Mouse (Mus musculus) intestine, embryonic 14.5 days (tissue): ENCODE measurements around the gene Drc7. TPM values are rescaled to one million over a fixed set of nuclear protein-coding genes. Genes with fewer than 3 reads are reported as not detected.

ENCODE experiments used
- ATAC-seq: fragments of 200-750 bp; cut with Nextera tagmentation; replicated peaks from 2 replicates; pipeline ENCODE4 v1.8.0; 2017; ENCODE audit warnings: low read depth, moderate number of reproducible peaks, moderate TSS enrichment, moderate library complexity; ENCODE audit not compliant: low FRiP score, low TSS enrichment
- DNase-seq: peaks from one replicate; pipeline ENCODE4 v3.0.0-alpha.2; 2018; ENCODE audit warnings: low spot score
- H3K27ac ChIP-seq: fragments of 300-500 bp; sonication (generic); 2 replicates; pipeline ENCODE4 v1.5.1; 2014; ENCODE audit warnings: low read depth, mild to moderate bottlenecking, control low read depth
- H3K27me3 ChIP-seq: fragments of 300-500 bp; sonication (generic); replicated peaks from 2 replicates; pipeline ENCODE4 v1.6.1; 2014; ENCODE audit warnings: low read length, control low read depth; ENCODE audit not compliant: control insufficient read depth, insufficient read depth
- H3K36me3 ChIP-seq: fragments of 300-500 bp; sonication (generic); 2 replicates; pipeline ENCODE4 v1.6.1; 2014; ENCODE audit warnings: low read length, control low read depth; ENCODE audit not compliant: control insufficient read depth, insufficient read depth
- H3K4me1 ChIP-seq: fragments of 300-500 bp; sonication (generic); replicated peaks from 2 replicates; pipeline ENCODE4 v1.6.1; 2014; ENCODE audit warnings: low read length, control low read depth, mixed read lengths; ENCODE audit not compliant: control insufficient read depth, insufficient read depth
- H3K4me2 ChIP-seq: fragments of 300-500 bp; sonication (generic); 2 replicates; pipeline ENCODE4 v1.6.1; 2014; ENCODE audit warnings: low read length
- H3K4me3 ChIP-seq: fragments of 300-500 bp; sonication (generic); 2 replicates; pipeline ENCODE4 v1.5.1; 2014; ENCODE audit warnings: low read depth, low read length, control low read depth, mixed read lengths
- H3K9ac ChIP-seq: fragments of 300-500 bp; sonication (generic); 2 replicates; pipeline ENCODE4 v1.6.1; 2014; ENCODE audit warnings: mild to moderate bottlenecking, low read length
- H3K9me3 ChIP-seq: fragments of 300-500 bp; sonication (generic); 2 replicates; pipeline ENCODE4 v1.6.1; 2016; ENCODE audit warnings: low read length, control low read depth; ENCODE audit not compliant: control insufficient read depth
- WGBS: fragments of 180-500 bp; shearing (Covaris S2); extraction: QIAGEN DNeasy Blood & Tissue Kit; methylation state at CpG from one replicate; pipeline ENCODE4 v1.1.7; 2014; 5-methylcytosine and 5-hydroxymethylcytosine counted together
- polyA plus RNA-seq: library from polyadenylated mRNA; unstranded; fragments of >200 nt; fragmentation: Nextera tagmentation; extraction: Ambion mirVana; gene quantifications from 2 replicates; pipeline ENCODE4 v1.2.1, GENCODE M21; 2014

Drc7 gene
- polyA plus RNA-seq, 1 experiment from 2014 or later: not detected

DNA sequence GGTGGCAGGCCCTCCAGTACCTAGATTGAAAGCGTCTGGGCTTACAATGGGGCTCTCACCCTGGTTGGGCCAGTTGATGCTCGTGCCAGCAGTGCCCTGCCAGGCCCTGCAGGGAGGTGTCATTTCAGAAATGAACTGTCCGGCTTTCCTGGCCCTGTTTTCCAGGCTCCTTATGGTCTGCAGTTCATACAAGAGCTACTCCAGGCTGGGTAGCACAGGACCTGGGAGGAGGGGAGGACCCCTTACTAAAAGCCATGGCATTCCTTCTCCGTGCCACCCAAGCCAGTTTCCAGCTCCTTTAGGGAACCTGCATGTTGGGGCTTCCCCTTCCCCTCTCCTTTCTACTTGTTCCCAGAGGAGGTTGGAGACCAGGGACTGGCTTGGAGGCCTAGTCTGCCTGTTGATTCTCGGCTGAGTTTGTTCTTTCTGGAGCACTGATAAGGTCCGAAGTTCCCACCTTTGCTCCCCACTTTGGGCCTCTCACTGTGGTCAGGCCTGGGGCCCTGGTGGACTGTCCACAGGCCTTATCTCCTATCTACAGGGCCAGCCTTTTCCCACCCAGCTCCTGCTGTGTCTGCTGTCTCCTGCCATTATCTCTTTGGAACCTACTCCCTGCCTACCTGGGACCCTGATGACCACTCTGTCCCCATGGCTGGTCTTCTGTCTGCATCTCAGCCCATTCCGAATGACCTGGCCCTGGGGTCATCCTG is 30.7 kb downstream of the Drc7 start:
- Histone ChIP-seq H3K4me1 (peaks cover 7% of the 10 kb centered on the region), H3K4me2 (no peak overlapping the region), H3K36me3 (peaks cover 61% of the 10 kb centered on the region), H3K4me3 (no peak overlapping the region), H3K27me3 (no peaks in the 10 kb centered on the region), H3K9me3 (no peaks in the 10 kb centered on the region), H3K9ac (no peak overlapping the region), H3K27ac (no peak overlapping the region)
- DNase-seq (no peak), ATAC-seq (no peak)
- WGBS: 92% methylated on average over 7 of the region's 7 CpGs

DNA sequence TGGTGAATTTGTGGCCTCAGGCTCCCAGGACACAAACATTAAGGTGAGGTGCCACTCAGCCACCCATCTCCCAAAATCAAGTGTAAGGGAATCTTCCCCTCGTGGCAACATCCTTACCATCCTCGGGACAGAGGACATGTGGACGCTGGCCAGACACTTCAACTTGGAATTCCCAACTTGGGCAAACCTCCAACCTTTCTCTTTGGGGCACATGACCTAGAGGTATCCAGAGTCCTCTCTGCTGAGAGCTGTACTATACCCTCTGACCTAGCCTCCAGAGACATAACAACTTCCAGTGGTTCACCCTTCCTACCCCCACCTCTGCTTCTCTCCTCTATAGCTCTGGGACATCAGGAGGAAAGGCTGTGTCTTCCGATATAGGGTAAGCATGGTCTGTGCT is 38.7 kb downstream of the Drc7 start:
- DNase-seq: no peak
- H3K27me3 ChIP-seq: no peaks in the 10 kb centered on the region
- no peaks in the 10 kb centered on the region for H3K9me3 ChIP-seq
- no peak for ATAC-seq
- H3K27ac ChIP-seq: no peak overlapping the region
- H3K4me3 ChIP-seq: no peak overlapping the region
- H3K9ac ChIP-seq: no peak overlapping the region
- 81% methylated on average over 4 of the region's 4 CpGs for WGBS
- no peaks in the 10 kb centered on the region for H3K4me1 ChIP-seq
- peaks cover 83% of the 10 kb centered on the region for H3K36me3 ChIP-seq
- H3K4me2 ChIP-seq: no peak overlapping the region

DNA sequence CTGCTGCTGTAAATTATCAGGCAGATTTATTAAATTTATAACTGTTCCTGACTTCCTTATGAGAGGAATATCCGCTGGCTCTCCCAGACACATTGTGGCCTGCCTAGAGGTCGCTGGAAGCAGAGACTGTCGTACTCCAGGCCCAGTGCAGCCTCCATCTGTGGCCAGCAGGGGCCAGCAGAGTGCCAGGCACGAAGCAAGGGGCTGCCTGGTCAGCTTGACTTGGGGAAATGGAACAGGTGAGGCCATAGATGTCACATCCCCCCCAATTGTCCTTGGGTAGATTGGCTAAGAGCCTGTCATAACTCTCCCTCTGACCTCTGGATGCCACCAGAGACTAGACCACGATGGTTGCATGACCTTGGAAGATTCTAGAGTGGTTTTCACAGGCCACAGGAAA is 44.1 kb downstream of the Drc7 start:
- WGBS: 12% methylated on average over 5 of the region's 5 CpGs
- DNase-seq: peak; percentile 82
- Histone ChIP-seq H3K4me2 (no peak overlapping the region), H3K4me1 (no peaks in the 10 kb centered on the region), H3K9me3 (no peaks in the 10 kb centered on the region), H3K9ac (no peak overlapping the region), H3K27ac (no peak overlapping the region), H3K36me3 (peaks cover 79% of the 10 kb centered on the region), H3K27me3 (no peaks in the 10 kb centered on the region), H3K4me3 (no peak overlapping the region)
- 0 out of 2 replicates have a peak, but pooled peaks have one; percentile 51 for ATAC-seq

DNA sequence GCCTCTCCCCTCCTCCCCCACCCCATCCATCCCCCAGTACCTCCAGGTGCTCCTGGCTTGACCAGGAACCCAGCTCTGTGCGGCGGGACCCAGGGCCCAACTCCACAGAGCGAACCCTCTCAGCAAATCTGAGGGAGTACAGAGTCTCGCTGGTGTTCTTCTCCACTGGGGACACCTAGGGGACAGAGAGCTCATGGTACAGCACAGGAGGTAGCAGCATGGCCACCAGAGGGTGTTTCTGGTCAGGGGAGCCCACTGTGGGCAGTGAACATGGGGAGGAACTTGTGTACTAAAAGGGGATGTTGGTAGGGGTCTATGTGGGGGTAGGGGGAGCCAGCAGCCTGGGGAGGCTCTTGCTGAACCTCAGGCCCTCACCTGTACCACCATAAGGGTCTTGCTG is 47.1 kb downstream of the Drc7 start:
- Histone ChIP-seq H3K36me3 (peaks cover 67% of the 10 kb centered on the region), H3K4me3 (no peak overlapping the region), H3K4me2 (no peak overlapping the region), H3K4me1 (no peaks in the 10 kb centered on the region), H3K27ac (no peak overlapping the region), H3K27me3 (no peaks in the 10 kb centered on the region), H3K9ac (no peak overlapping the region), H3K9me3 (no peaks in the 10 kb centered on the region)
- 77% methylated on average over 4 of the region's 4 CpGs for WGBS
- no peak for ATAC-seq
- DNase-seq: no peak

DNA sequence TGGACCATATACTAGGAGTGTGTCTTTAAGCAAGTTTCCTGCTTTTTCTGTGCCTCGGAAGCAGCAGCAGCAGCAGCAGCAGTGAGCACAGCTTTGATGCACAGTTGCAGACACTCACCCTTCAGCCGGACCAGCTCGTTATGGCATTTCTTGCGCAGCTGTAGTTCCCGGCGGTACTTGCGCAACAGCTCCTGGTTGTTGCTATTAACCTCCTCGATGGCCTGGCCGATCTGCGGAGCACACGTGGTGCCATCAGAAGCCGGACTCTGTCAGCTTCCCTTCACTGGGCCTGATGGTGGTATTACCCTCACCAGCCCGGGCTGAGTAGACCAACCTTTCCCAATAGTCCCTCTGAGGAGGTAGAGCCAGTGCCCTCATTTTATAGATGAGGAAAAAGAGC is 52.4 kb downstream of the Drc7 start:
- H3K27me3 ChIP-seq: no peaks in the 10 kb centered on the region
- DNase-seq: no peak
- peaks cover 32% of the 10 kb centered on the region for H3K36me3 ChIP-seq
- no peak overlapping the region for H3K4me2 ChIP-seq
- H3K4me1 ChIP-seq: no peaks in the 10 kb centered on the region
- WGBS: 92% methylated on average over 13 of the region's 13 CpGs
- no peak overlapping the region for H3K9ac ChIP-seq
- no peak overlapping the region for H3K4me3 ChIP-seq
- ATAC-seq: no peak
- no peaks in the 10 kb centered on the region for H3K9me3 ChIP-seq
- H3K27ac ChIP-seq: no peak overlapping the region

DNA sequence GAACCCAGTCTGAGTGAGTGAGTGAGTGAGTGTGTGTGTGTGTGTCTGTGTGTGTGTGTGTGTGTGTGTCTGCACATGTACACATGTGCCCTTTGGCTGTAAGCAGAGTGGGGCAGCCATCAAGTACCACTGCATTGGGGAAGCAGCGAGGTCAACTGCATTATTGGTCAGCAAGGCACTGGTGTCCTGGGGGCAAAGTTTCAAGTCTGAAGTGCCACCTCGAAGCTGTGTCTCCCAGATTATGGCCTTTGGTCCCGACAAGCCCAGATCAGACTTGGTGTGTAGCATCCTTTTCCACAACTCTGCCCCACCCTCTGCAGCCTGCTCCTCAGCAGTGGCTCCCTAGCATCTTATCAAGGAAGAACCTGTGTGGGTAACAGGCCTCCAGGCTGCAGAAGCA is 57.7 kb downstream of the Drc7 start:
- Histone ChIP-seq H3K9ac (no peak overlapping the region), H3K27me3 (no peaks in the 10 kb centered on the region), H3K4me3 (no peak overlapping the region), H3K9me3 (no peaks in the 10 kb centered on the region), H3K27ac (no peak overlapping the region), H3K4me2 (no peak overlapping the region), H3K4me1 (no peaks in the 10 kb centered on the region), H3K36me3 (peaks cover 11% of the 10 kb centered on the region)
- WGBS: 83% methylated on average over 3 of the region's 3 CpGs
- no peak for DNase-seq
- no peak for ATAC-seq

DNA sequence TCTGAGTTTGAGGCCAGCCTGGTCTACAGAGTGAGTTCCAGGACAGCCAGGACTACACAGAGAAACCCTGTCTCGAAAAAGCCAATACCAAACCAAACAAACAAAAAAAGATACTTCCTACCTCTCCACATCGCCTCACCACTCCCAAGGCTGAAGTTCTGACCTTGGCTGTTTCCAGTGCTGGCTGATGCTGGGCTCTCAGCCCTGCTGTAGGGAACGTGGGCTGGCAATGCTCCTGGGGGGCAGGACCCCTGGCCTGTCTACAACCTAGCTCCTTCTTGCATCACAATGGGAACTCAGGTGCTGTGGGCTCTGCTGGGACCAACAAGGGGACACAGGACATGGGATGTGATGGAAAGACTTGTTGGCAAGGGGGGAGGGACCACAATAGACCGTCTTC is 58.2 kb downstream of the Drc7 start:
- no peaks in the 10 kb centered on the region for H3K27me3 ChIP-seq
- no peak overlapping the region for H3K4me2 ChIP-seq
- no peak overlapping the region for H3K4me3 ChIP-seq
- DNase-seq: no peak
- no peak for ATAC-seq
- no peaks in the 10 kb centered on the region for H3K9me3 ChIP-seq
- peaks cover 8% of the 10 kb centered on the region; the same call in 1 of the 2 replicates for H3K36me3 ChIP-seq
- no peak overlapping the region for H3K9ac ChIP-seq
- H3K4me1 ChIP-seq: no peaks in the 10 kb centered on the region
- H3K27ac ChIP-seq: no peak overlapping the region
- 84% methylated on average over 4 of the region's 4 CpGs for WGBS

DNA sequence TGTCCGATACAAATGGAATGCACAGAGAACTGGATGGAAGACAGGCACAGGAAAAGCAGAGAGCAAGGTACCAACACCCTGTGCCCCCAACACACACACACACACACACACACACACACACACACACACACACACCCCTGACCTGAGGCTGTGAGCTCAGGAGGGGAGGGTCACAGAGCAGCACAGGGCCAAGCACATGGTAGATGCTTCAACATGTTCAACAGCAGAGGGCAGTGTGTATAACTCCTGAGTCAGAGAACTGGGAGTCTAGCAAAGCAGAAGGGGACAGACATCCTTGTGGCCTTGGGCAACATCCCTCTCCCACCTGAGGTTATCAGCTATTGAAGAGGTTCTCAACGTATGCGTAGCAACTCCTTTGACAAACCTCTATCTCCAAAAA is 58.8 kb downstream of the Drc7 start:
- H3K36me3 ChIP-seq: peaks cover 2% of the 10 kb centered on the region; the same call in 1 of the 2 replicates
- DNase-seq (no peak), ATAC-seq (peak; percentile 43; the same call in 1 of the 2 replicates)
- 60% methylated on average over 3 of the region's 3 CpGs for WGBS
- H3K27ac ChIP-seq: no peak overlapping the region
- H3K4me1 ChIP-seq: no peaks in the 10 kb centered on the region
- H3K9me3 ChIP-seq: no peaks in the 10 kb centered on the region
- no peak overlapping the region for H3K4me2 ChIP-seq
- H3K9ac ChIP-seq: no peak overlapping the region
- H3K27me3 ChIP-seq: no peaks in the 10 kb centered on the region
- no peak overlapping the region for H3K4me3 ChIP-seq

DNA sequence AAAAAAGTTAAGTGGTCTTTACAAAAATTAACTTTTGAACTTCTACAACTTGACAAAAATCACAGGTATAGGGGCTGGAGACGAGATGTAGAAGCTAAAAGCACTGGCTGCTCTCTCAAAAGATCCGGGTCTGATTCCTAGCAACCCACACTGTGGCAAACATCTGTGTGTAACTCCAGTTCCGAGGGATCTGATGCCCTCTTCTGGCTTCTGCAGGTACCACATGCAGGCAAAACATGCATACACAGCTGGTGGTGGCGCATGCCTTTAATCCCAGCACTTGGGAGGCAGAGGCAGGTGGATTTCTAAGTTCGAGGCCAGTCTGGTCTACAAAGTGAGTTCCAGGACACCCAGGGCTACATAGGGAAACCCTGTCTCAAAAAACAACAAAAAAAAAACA is 68.6 kb downstream of the Drc7 start:
- no peaks in the 10 kb centered on the region for H3K9me3 ChIP-seq
- DNase-seq (no peak), ATAC-seq (no peak)
- H3K4me1 ChIP-seq: no peaks in the 10 kb centered on the region
- no peak overlapping the region for H3K9ac ChIP-seq
- H3K36me3 ChIP-seq: peaks cover 25% of the 10 kb centered on the region
- H3K4me2 ChIP-seq: no peak overlapping the region
- H3K27me3 ChIP-seq: no peaks in the 10 kb centered on the region
- WGBS: 93% methylated on average over 5 of the region's 5 CpGs
- no peak overlapping the region for H3K4me3 ChIP-seq
- no peak overlapping the region for H3K27ac ChIP-seq
